Mouse (Mus musculus): Measurements from ENCODE around the gene Klhl32.

Klhl32 gene

DNA sequence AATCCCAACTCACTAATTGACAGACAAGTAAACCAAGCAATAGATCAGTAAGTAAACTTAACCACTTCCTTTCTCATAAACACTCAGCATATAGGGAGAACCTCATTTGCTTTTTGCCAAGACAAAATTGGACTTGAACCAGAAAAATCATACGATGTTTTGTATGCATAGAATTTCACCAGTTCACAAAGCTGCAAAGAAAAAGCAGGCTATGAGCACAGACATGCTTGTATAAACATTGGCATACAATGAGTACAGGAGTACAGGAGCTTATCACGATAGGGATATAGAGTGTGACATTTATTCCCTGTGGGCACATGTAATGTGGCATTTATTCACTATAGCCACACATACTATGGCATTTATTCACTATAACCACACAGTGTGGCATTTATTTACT, 220.5 kb downstream of the Klhl32 start:
- DNase-seq (ENCODE audit: low spot score in 2 of 2): no peak

DNA sequence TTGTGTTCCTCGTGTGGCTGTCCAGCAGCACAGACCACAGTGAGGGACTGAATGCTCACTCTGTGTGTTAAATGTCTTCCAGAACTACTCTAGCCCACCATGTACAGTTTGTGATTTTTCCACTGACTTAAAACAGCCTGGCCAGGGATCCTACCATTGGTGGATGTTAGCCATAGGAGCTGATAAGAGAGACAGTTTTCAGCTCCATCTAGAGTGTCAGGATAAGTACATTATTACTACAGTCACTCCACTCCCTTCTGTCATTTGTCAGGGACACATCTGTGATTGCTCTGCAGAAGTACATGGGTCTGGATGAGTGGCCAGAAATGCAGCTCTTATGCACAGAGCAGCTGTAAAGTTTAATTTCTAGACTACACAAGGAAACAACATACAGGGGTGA, 223.1 kb downstream of the Klhl32 start:
- no peak for DNase-seq (ENCODE audit: low spot score in 2 of 2)

DNA sequence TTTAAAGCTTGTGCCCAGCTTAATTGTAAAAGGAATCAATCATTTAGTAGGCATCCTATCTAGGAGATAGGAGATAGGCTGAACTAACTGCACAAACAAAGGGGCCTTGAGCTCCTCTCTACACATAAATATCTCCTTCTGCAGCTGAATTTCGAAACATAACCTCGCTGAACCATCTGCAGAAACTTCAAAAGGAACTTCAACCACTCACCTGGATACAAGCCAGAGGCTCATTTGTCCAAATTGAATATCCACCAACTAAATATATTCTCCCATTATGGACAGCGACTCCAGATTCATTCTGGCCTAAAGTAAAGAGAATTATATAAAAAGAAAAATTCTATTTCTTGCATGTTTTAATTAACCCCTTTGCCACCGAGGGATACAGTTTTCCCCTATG, 224.2 kb downstream of the Klhl32 start:
- no peak for DNase-seq (ENCODE audit: low spot score in 2 of 2)

DNA sequence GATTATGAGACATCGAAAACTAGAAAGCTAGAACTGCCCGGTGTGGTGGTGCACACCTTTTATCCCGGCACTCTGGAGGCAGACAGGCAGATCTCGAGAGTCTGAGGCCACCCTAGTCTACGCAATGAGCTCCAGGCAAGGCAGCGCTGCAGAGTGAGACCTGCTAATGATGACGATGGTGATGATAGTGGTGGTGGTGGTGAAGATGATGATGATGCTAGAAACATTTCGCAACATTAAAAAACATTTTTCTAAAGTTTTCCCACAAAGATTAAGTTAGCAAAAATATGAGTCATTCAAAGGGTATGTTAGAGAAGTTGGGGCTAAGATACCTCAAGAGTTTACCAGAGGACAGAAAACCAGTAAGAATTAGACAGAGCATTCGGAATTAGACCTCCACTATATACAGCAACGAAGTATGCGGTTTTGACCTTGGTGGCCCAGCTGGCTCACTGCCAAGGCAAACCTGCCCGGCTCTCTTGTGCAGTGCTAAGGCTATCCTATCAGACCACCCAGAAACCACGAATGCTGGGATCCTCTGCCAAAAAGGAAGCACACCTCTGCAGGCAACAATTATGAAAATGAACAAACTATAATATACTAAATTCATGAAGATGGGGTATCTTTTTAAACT, 224.9 kb downstream of the Klhl32 start:
- no peak for DNase-seq (ENCODE audit: low spot score in 2 of 2)

DNA sequence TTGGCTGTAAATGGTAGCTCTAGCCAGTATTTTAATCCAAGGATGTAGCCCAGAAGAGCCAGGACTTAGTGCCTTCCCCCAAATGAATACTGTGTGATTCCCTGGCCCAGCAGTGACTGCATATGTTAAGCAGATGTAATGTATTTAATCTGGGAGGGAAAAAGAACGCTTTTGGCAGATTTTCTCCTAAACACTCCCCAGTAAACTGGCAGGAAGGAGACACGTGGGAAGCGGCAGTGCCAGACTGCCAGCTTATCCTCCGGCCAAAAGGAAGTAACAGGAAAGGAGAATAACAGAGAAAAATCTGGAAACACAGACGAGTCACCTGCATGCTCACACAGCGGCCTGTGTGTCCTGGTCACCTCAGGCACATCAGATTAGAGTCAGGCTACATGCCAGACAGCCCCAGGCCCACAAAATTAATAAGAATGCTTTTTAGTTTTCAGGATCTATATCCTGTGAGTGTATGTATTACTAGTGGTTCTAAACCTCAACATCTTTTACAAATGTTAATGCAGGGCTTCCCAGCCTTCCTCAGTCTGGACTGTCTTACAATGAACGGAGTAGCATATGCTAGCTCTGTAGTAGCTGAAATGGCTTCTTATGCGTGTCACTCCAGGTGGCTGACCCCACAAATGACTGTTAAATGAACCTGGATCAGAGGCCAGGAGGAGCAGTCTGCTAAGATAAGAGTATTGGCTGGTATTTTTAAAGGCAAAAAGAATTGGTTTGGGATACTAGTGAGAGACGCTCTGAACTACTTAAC, 229.3 kb downstream of the Klhl32 start:
- no peak for DNase-seq (ENCODE audit: low spot score in 2 of 2)

DNA sequence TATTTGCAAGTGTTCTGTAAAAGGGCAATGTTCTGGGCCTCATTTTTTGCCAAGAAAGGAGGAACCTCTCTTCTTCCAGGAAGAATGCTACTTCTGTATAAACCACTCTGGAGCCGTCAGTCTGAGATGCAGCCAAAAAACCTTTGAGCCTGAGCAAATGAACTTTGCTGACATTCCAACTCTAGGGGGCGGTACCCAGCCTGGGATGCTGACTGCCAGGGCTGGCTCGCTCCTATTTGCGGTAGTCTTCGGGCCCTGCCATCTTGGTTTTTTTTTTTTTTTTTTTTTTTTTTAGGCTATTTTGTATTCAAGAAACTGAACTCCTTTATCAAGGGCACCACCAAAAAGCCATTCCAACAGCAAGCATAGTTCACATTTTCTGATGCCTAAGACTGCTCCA, 230.5 kb downstream of the Klhl32 start:
- DNase-seq (ENCODE audit: low spot score in 2 of 2): no peak

DNA sequence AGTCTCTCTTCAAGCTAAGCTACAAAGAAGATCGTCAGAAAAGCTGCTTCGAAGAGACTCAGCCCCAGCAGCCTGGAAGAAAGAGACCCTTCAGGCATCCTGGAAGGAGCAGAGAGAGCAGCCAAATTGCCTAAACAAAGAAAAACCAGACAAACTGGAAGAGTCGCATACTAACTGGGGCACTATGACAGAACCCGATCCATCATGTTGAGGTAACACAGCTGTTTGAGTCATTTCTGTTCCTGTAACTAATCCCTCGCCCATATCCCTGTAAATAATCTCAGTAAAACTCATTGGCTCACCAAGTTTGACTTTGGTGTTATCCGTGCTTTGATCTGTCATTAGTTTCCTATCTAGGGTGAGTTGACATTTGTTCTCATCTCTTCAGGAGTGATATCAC, 230.9 kb downstream of the Klhl32 start:
- DNase-seq (ENCODE audit: low spot score in 2 of 2): no peak

DNA sequence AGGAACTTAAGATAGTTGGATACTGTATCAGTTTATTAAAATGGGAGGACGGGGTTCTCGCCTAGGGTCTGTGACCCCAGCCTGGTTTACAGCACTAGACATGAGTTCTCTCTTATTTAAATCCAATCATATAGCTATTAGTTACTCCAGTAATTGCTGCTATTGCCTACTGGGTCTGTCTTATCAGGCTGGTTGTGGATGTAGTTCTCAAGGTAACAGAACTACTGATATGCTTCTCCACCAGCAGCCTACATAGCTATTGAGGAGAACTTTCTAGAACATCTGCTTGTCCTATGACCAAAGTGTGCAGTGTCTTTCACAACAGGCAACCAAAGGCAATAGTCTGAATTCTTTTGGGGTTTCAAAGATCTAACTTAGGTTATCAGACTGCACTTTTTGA, 241.4 kb downstream of the Klhl32 start:
- DNase-seq (ENCODE audit: low spot score in 2 of 2): no peak

DNA sequence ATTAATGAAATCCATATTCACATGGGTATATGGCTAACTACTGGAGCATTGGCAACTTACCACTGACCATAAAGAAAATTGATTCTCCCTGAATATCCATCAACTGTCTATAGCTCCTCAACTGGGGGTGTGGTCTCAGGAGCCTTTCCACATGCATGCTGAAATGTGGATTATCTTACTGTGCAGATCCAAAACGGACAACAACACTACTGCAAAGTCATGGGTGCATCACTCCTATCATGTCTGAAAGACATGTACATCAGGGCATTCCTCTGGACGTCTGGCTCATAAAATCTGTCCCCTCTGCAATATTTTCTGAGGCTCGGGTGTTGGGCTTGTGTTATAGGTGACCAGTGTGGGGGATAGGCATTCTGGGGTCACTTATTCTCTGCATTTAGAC, 241.8 kb downstream of the Klhl32 start:
- DNase-seq (ENCODE audit: low spot score in 2 of 2): no peak

DNA sequence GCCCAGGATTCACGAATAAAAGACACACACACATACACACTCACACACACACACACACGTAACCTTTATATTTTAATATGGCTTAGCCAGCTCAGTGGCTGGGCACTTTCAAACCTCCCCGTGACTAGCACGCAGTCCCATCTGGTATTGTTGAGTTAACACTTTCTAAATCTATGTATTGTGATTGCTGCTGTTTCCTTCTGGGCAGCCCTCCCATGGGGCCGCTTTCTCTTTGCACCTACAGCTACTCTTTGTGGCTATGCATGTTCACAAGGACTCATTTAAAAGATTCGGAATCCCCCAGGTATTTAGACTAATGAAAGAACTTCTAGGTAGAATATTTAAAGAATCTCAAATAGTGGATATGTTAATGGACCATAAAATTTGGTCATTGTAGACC, 249.2 kb downstream of the Klhl32 start:
- no peak for DNase-seq (ENCODE audit: low spot score in 2 of 2)

DNA sequence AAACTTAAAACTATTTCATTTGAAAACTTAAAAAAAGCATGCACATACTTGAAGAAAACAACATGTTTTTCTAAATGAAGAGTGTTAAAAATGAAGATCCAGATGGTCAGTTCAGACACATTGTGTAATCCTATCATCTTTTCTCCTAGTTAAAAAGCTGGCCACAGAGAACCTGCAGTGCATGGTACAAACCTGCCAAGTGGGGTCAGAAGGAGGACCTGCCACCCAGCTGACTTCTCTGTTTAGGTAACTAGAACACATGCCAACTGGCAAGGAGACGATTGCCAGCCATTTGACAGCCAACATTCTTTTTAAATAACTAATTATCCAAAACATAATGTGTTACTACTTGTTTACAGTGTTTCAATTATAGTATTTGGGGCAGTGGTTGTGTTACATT, 252.3 kb downstream of the Klhl32 start:
- no peak for DNase-seq (ENCODE audit: low spot score in 2 of 2)

DNA sequence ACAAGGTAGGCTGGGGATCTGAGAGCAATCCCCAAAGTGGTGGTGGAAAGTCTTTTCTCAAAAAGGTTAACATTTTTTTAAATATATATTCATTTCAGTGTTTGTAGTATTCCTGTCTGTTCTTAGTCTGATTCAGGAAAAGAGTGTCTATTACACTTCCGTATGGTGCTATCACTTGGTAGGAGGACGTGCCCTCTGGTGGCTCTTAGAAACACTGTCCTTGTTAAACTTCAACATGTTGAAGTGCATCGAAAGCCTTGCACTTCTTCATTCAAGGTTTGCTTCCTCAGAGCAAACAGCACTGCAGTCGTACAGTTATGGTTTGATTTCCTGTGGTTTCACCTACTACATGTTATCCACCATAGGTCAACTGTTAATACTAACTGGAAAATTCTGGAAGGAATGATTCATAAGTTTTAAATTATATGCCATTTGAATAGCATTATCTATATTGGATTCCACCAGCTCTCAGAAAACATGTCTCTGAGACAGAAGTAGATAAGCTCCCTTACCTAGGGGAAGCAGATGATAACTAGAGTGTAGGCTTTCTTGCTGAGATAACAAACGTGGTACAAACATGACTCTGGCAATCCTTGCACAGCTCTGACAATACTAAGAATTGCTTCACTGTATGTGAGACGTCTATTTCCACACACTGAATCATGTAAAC, 253.8 kb downstream of the Klhl32 start:
- no peak for DNase-seq (ENCODE audit: low spot score in 2 of 2)

DNA sequence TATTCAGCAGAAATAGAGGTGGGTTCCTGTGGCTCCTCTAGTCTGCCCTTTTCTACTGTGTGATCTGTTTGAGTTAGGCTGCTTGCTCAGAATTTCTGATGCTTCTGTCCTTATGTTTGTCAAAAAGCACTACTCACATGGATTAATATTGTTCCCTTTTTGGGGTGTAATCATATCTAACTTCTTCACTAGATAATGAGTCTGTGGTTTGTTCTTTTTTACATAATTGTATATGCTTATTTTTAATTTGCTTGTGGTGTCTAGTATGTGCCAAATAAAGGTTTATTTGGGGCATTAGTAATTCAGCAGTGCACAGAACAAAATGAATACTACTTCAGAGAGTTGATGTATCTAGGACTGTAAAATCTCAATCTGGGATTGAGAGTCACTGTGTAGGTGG, 256.1 kb downstream of the Klhl32 start:
- DNase-seq (ENCODE audit: low spot score in 2 of 2): no peak

DNA sequence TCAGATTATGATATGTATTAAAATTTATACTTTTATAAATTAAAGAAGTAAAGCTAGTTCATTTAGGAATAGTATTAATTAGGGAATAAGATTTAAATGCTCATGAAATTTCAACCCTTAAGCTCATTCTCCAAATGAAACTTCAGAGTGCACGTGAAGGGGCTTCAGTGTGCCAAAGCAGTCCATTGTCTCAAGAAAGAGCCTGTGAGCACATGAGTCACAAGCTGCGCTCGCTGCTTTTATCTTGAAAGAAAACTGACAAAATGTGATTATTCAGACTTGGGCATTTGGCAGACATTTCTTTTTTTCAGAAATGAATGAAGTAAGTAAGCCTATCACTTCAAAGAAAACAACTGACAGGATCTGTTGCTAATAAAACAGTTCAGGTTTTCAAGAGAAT, 266.9 kb downstream of the Klhl32 start:
- no peak for DNase-seq (ENCODE audit: low spot score in 2 of 2)

DNA sequence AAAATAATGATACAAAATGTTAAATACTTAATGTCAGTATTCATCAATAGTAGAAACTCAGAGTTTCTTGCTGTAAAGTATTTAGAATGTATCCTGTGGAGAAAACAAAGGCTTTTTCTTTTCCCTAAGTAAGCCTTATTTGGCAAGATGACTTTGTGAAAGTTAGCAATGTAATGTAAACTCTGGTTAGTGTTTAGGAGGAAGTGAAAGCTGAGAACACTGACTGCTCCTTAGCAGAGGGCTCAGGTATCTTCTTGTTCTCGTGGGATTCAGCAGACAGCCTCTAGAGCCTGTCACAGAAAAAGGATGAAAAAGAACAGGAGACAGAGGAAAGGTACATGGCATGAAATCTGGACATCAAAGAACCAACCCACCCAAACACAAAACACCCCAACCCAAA, 268.6 kb downstream of the Klhl32 start:
- DNase-seq (ENCODE audit: low spot score in 2 of 2): no peak

DNA sequence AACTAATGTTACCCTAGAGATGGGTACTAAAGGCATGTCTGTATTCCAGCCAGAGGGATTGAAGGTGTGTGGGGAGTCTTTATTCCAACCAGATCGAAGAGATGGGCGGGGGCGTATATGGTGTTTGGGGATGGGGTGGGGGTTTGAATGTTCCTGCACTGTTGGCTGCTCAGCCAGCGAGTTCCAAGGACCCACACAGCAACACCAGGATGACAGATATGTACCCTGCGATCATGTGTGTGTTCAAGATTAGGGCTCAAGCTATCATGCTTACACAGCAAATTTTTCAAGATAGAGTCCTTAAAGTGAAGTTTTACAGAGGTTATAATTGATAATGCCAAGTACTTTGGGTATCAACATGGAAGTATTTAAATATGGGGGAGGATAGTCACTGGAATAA, 273.3 kb downstream of the Klhl32 start:
- no peak for DNase-seq (ENCODE audit: low spot score in 2 of 2)

DNA sequence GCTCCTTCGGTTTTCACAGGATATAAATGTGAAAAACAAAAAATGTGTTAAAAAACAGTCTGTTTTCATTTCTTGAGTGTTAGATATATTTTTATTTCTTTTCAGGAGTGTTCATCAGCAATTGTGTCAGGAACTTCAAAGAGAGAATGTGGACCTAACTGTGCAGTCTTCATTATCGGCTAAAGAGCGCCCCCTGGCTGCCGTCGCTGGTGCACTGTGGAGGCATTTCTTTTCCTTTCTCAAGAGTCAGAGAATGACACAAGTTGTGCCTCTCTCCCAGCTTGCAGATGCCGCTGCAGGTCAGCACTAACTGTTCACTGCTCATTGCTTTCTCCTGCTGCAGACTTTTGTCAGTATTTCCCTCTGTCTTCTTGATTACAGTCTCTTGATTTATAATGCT, 276.6 kb downstream of the Klhl32 start:
- DNase-seq (ENCODE audit: low spot score in 2 of 2): peak; percentile 46 to 67

DNA sequence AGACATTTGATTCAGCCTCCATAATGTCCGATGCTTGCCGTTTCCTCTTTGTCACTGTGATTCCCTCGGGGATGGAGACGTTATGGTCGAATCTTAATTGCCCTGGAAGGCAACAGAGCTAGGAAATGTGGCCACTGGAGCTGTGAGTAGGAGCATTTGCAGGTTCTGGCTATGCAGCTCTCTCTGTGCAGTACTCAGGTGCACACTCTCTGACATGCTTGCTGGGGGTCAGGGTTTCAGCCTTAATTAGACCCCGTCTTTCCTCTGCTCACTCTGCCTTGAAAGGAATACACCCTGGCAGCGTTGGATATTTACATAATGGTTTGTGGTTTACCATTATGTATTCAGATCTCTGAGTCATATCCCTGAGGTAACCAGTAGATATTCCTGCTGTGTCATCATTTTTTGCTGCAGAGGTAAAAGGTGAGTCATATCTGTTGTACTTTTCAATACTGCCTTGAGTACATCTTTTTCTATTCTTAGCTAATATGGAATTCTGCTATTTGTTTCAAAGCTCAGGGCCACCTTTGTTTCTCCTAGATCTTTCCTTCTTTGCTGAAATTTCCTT, 281.9 kb downstream of the Klhl32 start:
- no peak for DNase-seq (ENCODE audit: low spot score in 2 of 2)

DNA sequence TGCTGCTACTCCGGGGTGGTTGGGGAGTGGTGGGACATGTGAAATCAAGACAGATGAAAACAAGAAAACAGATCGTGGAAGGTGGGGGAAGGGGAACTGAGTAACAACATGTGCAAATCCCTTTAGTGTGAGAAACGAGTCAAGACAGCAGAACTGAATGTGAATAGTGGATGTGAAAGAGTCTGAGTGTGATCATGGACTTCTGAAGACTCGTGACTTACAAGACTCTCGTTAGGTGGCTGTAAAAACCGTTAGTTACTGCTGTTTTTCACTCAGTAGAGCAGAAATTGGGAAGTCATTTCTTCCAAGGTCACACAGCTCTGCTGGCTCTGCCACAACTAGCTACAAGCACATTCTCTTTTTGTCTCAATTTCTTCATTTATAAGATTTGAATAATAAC, 282.9 kb downstream of the Klhl32 start:
- no peak for DNase-seq (ENCODE audit: low spot score in 2 of 2)

All from natural killer cell, adult 2 months (primary cell).